Mouse (Mus musculus) heart, postnatal 0 days (tissue): Measurements from ENCODE around the gene Pdzrn3. TPM values are rescaled to one million over a fixed set of nuclear protein-coding genes. Genes with fewer than 3 reads are reported as not detected.

Source experiments
- ATAC-seq: fragments of 200-750 bp; cut with Nextera tagmentation; 2 replicates; pipeline ENCODE4 v1.8.0; 2017; ENCODE audit warnings: low read depth, moderate number of reproducible peaks, moderate library complexity; ENCODE audit not compliant: insufficient read depth
- DNase-seq: peaks from one replicate; pipeline ENCODE4 v3.0.0-alpha.2; 2016; ENCODE audit warnings: low spot score
- H3K27ac ChIP-seq: fragments of 300-500 bp; sonication (generic); 2 replicates; pipeline ENCODE4 v1.5.1; 2014; ENCODE audit warnings: low read depth, mild to moderate bottlenecking
- H3K27me3 ChIP-seq: fragments of 300-500 bp; sonication (generic); 2 replicates; pipeline ENCODE4 v1.6.1; 2014; ENCODE audit warnings: low read length, mixed read lengths; ENCODE audit not compliant: control insufficient read depth, insufficient read depth
- H3K36me3 ChIP-seq: fragments of 300-500 bp; sonication (generic); replicated peaks from 2 replicates; pipeline ENCODE4 v1.6.1; 2014; ENCODE audit warnings: low read length, mixed read lengths; ENCODE audit not compliant: control insufficient read depth, insufficient read depth
- H3K4me1 ChIP-seq: fragments of 300-500 bp; sonication (generic); 2 replicates; pipeline ENCODE4 v1.6.1; 2014; ENCODE audit warnings: antibody characterized with exemption; ENCODE audit not compliant: control insufficient read depth, insufficient read depth
- H3K4me2 ChIP-seq: fragments of 300-500 bp; sonication (generic); 2 replicates; pipeline ENCODE4 v1.6.1; 2014; ENCODE audit warnings: low read depth, mild to moderate bottlenecking, low read length, moderate library complexity
- H3K4me3 ChIP-seq: fragments of 300-500 bp; sonication (generic); 2 replicates; pipeline ENCODE4 v1.5.1; 2014; ENCODE audit warnings: low read depth, low read length
- H3K9ac ChIP-seq: fragments of 300-500 bp; sonication (generic); replicated peaks from 2 replicates; pipeline ENCODE4 v1.6.1; 2014; ENCODE audit warnings: low read depth, low read length, mixed read lengths
- H3K9me3 ChIP-seq: fragments of 300-500 bp; sonication (generic); replicated peaks from 2 replicates; pipeline ENCODE4 v1.6.1; 2016; ENCODE audit warnings: low read length; ENCODE audit not compliant: control insufficient read depth
- CTCF ChIP-seq: IDR thresholded peaks from 2 replicates; pipeline ENCODE4 v1.5.1; 2016; ENCODE audit warnings: antibody characterized with exemption, control low read depth, low read depth
- EP300 ChIP-seq: IDR thresholded peaks from 2 replicates; pipeline ENCODE4 v1.6.1; 2016; ENCODE audit warnings: antibody characterized with exemption, low read depth
- WGBS: fragments of 180-500 bp; shearing (Covaris S2); extraction: QIAGEN DNeasy Blood & Tissue Kit; methylation state at CpG from one replicate; pipeline ENCODE4 v1.1.7; 2014; 5-methylcytosine and 5-hydroxymethylcytosine counted together
- polyA plus RNA-seq: library from polyadenylated mRNA; unstranded; fragments of >200 nt; fragmentation: Nextera tagmentation; extraction: Ambion mirVana; gene quantifications from 2 replicates; pipeline ENCODE4 v1.2.1, GENCODE M21; 2015
- total RNA-seq: library from RNA; depleted of rRNA; stranded (reverse); fragments of >200 nt; gene quantifications from 2 replicates; pipeline ENCODE4 v1.2.3, GENCODE M21; 2014; ENCODE audit warnings: low replicate concordance

Gene Pdzrn3
- total and polyA plus RNA-seq, 2 experiments from 2014 or later = 12.2 to 116 TPM

DNA sequence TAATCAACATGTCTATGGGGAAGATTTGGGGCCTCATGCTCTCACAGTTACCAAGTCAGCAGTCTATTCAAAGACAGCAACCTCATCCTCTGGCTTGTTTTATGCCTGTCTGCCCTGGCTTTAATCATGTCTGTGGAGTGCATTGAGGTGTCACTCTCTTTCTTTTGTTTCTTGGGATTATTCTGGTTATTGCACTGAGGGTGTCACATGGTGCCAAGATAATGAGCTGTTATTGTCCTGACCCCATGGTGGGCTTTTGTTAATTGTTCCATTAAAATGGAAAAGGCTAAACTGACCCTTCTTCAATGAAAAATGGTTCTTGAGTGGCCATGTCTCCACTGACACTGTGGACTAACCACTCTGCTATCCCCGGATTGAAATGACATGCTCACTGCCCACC is 34.0 kb upstream of the Pdzrn3 start:
- no peak for ATAC-seq
- WGBS = 75% methylated on average over 1 of the region's 1 CpGs
- Histone ChIP-seq H3K27ac (no peak overlapping the region), H3K4me3 (no peak overlapping the region), H3K9me3 (no peaks in the 10 kb centered on the region), H3K36me3 (no peaks in the 10 kb centered on the region), H3K4me2 (no peak overlapping the region), H3K9ac (no peak overlapping the region), H3K27me3 (no peaks in the 10 kb centered on the region), H3K4me1 (no peaks in the 10 kb centered on the region)
- TF ChIP-seq EP300 (no peak), CTCF (no peak)
- no peak for DNase-seq

DNA sequence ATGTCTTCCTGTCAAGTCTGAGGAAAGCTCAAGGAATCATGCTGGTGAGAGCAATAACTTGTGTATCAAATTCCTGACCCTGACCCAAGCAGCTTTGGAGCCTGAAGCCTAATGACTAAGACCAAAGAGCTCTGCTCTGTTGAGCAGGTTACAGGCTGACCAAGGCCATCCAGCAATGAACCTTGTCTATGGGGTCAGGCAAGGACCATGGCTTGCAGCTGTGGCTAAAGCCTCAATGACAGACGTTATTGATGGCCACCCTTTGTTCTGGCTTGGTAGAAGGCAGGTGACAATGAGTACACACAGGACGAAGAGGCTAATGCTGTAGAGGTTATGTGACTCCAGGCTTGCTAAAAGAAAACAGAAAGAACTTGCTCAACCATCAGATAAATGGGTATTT is 33.4 kb upstream of the Pdzrn3 start:
- DNase-seq (no peak), ATAC-seq (no peak)
- no peaks in the 10 kb centered on the region for H3K36me3 ChIP-seq
- no peak overlapping the region for H3K9ac ChIP-seq
- no peak for TF ChIP-seq EP300
- no peak for TF ChIP-seq CTCF
- no peak overlapping the region for H3K27ac ChIP-seq
- no peaks in the 10 kb centered on the region for H3K27me3 ChIP-seq
- H3K4me3 ChIP-seq = no peak overlapping the region
- H3K4me2 ChIP-seq = no peak overlapping the region
- whole genome bisulfite sequencing = 40% methylated on average over 2 of the region's 2 CpGs
- no peaks in the 10 kb centered on the region for H3K9me3 ChIP-seq
- H3K4me1 ChIP-seq = no peaks in the 10 kb centered on the region

DNA sequence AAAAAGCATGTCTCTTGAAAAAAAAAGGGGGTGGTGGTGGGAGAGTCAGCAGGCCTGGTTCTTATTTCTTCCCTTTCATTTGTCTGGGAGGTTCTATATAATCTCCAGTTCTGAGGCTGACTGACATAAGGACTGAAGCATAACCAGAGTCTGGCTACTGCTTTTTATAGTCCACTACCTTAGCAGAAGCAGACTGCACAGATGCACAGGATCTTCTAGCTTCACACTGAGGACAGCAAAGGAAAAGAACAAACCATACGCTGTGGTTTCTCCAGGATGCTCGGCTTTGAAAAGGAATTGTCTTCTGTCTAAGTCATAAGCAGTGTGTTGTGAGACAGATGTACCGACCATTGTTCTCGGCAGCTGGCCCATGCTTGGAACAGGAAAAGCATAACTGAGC is 19.0 kb upstream of the Pdzrn3 start:
- no peak for TF ChIP-seq CTCF
- TF ChIP-seq EP300 = no peak
- Histone ChIP-seq H3K27me3 (no peaks in the 10 kb centered on the region), H3K4me1 (no peaks in the 10 kb centered on the region), H3K36me3 (no peaks in the 10 kb centered on the region), H3K9ac (no peak overlapping the region), H3K4me3 (no peak overlapping the region), H3K9me3 (no peaks in the 10 kb centered on the region), H3K27ac (no peak overlapping the region), H3K4me2 (no peak overlapping the region)
- 68% methylated on average over 4 of the region's 4 CpGs for WGBS
- DNase-seq (no peak), ATAC-seq (no peak)

DNA sequence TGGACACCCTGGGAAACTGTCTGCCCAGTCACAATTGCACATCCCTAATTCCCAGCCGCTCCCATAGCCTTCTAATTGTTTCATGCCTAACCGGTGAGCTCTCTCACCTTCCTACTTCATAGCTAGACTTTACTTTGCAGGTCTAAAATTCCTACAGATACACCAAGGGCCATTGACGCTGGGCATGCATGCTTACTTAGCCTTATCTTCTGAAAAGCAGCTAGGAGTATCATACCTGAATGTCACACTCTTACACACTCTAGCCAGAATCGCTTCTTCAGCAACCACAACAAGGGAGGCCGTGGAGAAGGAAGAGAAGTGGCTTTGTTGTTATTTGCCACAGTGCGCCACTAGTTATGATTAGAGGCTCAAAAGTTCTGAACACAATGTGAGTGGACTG is 18.2 kb upstream of the Pdzrn3 start:
- ATAC-seq = no peak
- 83% methylated on average over 6 of the region's 6 CpGs for WGBS
- Histone ChIP-seq H3K4me1 (no peaks in the 10 kb centered on the region), H3K36me3 (no peaks in the 10 kb centered on the region), H3K9me3 (no peaks in the 10 kb centered on the region), H3K9ac (no peak overlapping the region), H3K27ac (no peak overlapping the region), H3K4me2 (no peak overlapping the region), H3K4me3 (no peak overlapping the region), H3K27me3 (no peaks in the 10 kb centered on the region)
- TF ChIP-seq CTCF (no peak), EP300 (no peak)
- DNase-seq = no peak

DNA sequence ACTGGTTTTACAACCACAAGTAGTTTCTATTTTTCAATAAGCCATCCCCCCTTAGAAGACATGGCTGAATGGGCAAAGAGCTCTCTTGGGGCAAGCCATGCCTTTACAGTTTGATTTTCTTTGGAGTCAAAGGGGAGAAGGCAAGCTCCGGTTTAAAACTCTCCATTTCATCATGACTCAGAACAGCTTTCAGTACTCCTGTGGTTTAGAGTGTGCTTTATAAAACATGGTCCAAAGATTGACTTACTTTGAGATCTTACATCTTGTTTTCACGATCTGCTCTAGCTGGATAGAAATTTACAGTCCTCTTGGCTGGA is 15.1 kb upstream of the Pdzrn3 start:
- no peak overlapping the region for H3K27ac ChIP-seq
- H3K9ac ChIP-seq = no peak overlapping the region
- no peaks in the 10 kb centered on the region for H3K4me1 ChIP-seq
- ATAC-seq (no peak), DNase-seq (no peak)
- no peak for TF ChIP-seq EP300
- no peak for TF ChIP-seq CTCF
- H3K9me3 ChIP-seq = no peaks in the 10 kb centered on the region
- no peak overlapping the region for H3K4me2 ChIP-seq
- H3K36me3 ChIP-seq = no peaks in the 10 kb centered on the region
- H3K4me3 ChIP-seq = no peak overlapping the region
- 83% methylated on average over 2 of the region's 2 CpGs for WGBS
- no peaks in the 10 kb centered on the region for H3K27me3 ChIP-seq

DNA sequence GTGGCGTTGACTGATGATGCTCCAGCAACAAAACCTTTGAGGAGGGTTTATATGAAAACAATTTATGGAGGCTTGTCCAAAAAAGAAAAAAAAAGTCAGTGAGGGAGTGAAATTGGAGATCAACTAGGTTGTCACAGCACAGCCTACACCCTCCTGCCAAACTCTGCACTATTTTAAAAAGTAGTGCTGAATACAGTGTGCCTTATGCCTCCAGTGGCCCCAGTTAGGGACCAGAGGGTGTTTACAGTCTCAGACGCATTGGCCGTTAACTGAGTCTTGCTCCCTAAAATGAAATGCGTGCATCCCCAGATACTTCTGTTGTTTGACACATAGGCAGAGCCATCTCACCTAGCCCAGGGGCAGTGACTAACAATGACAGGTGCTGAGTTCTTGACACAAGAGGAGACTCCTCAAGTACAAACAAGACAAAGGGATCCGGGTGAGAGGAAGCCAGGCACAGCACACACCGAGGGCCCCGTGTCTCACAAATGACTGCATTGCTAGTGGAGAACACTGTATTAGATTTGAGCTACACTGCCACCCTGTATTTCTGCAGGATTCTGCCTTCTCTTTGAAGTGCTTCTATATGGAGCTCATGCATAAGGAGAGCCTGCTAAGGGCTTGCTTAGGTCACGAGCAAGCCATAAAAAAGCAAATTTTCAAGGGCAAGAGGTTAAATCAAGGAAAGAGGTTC is 14.6 kb upstream of the Pdzrn3 start:
- ATAC-seq (no peak), DNase-seq (no peak)
- Histone ChIP-seq H3K27ac (no peak overlapping the region), H3K4me2 (no peak overlapping the region), H3K9me3 (no peaks in the 10 kb centered on the region), H3K36me3 (no peaks in the 10 kb centered on the region), H3K9ac (no peak overlapping the region), H3K4me1 (no peaks in the 10 kb centered on the region), H3K4me3 (no peak overlapping the region), H3K27me3 (no peaks in the 10 kb centered on the region)
- no peak for TF ChIP-seq CTCF
- WGBS = 78% methylated on average over 8 of the region's 8 CpGs
